Mouse (Mus musculus) bone marrow, adult 2 months (tissue): ENCODE measurements around the gene Otx2.

Experiments
- CTCF ChIP-seq: fragments of 200-500 bp; IDR thresholded peaks from 2 replicates; pipeline ENCODE4 v1.5.1; 2011; ENCODE audit warnings: low read length, control low read depth; ENCODE audit not compliant: control insufficient read depth, insufficient read depth
- POLR2A ChIP-seq: fragments of 200-500 bp; IDR thresholded peaks from 2 replicates; pipeline ENCODE4 v1.6.1; 2011; ENCODE audit warnings: low read depth, mild to moderate bottlenecking, control low read depth, low read length, borderline replicate concordance; ENCODE audit not compliant: control insufficient read depth

- TF ChIP-seq POLR2A: no peak
- TF ChIP-seq CTCF: no peak
Observed at GRCm38 (mm10) chr14:48659661-48660060, 14.0 kb downstream of the Otx2 start.
